Mouse (Mus musculus) ovary, adult 10 weeks (tissue): ENCODE data around the gene Ppm1b. TPM values are rescaled to one million over a fixed set of nuclear protein-coding genes. Genes with fewer than 3 reads are reported as not detected.

Experiments used
- polyA plus RNA-seq: library from polyadenylated mRNA; stranded (reverse); fragments of 350-450 nt; fragmentation: Illumina TruSeq; extraction: RNeasy Lipid Tissue Mini Kit (QIAGEN cat#74804); gene quantifications from one replicate; pipeline ENCODE4 v1.2.3, GENCODE M21; 2014

Gene Ppm1b
- 134 TPM for polyA plus RNA-seq

DNA sequence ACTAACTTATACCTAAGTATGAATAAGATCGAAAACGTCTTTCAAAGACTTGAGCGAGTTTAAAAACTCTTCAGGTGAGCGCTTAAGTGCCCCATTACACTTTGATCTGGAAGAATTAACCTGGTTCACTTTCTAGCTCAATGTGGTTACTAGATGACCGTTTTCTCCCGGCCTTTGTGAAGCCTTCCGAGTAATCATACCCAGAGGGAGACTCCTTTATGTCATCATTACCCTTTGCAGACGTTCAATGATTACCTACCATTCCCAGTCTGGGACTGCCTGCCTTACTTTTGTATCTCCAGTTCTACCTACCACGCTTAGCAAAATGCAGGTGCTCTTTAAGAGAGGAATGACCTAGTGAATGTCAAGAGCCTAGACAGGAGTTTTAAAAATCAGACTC lies at the start of gene Ppm1b:
Gene Ppm1b (plus strand): TSS at position 301 of the 400 bp plus-strand sequence.

DNA sequence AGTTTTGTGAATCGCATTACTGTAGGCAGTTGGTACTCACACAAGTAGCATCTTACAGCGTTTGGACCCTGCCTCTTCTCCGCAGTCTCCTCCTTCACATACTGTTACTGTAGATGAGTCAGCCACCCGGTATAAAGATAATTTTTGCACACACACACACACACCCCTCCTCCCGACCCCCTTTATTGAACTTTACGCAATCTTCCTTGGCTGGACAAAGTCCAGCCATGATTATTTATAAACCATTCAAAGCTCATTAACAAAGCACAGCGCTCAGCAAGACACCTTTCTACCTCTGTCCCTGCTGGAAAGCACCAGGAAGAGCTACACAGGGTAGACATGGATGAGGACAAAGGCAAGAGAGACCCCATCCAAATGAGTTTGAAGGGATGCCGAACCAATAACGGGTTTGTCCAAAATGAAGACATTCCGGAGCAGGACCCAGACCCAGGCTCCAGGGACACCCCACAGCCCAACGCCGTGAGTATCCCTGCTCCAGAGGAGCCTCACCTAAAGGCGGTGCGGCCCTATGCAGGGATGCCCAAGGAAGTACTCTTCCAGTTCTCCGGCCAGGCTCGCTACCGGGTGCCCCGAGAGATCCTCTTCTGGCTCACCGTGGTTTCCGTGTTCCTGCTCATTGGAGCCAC lies 71.7 kb downstream of the Ppm1b start, which contains the start of gene Slc3a1:
Gene Slc3a1 (plus strand): TSS at position 284 of the 647 bp plus-strand sequence.

Other genes starting within 250 kb of the Ppm1b start
- gene Lrpprc, start 166.0 kb upstream of the Ppm1b start, polyA plus RNA-seq: 55.0 TPM
- gene Slc3a1, start 71.6 kb downstream of the Ppm1b start, polyA plus RNA-seq: not detected
- 67.1 TPM for gene Prepl, start 133.5 kb downstream of the Ppm1b start, polyA plus RNA-seq
- 10.4 TPM for gene Camkmt, start 133.8 kb downstream of the Ppm1b start, polyA plus RNA-seq